Mouse (Mus musculus) embryo, embryonic 9.5 days (tissue): ENCODE results near the gene Cltc.
A peak's percentile ranks its signal among the peaks of the same experiment; 100 is the strongest.

Experiments used
- DNase-seq: peaks from one replicate; pipeline ENCODE4 v3.0.0-alpha.2; 2017; ENCODE audit errors: extremely low spot score

Gene Cltc

GRCm38 (mm10) chr11:86647706-86648447 is 109.5 kb downstream of the Cltc start:
- no peak for DNase-seq

GRCm38 (mm10) chr11:86646885-86647459 is 110.4 kb downstream of the Cltc start:
- no peak for DNase-seq

GRCm38 (mm10) chr11:86646136-86646834 is 111.1 kb downstream of the Cltc start:
- peak; percentile 17 for DNase-seq

GRCm38 (mm10) chr11:86644553-86644952 is 112.8 kb downstream of the Cltc start:
- no peak for DNase-seq
